Mouse (Mus musculus) fibroblast of lung, adult 2 months (primary cell): Measurements from ENCODE around the gene Ssb.
A peak's percentile ranks its signal among the peaks of the same experiment; 100 is the strongest.
"Not testable (repeated sequence)": the region's sequence is repeated elsewhere in the genome, so short reads cannot be mapped to it uniquely, and the experiment has no call there.

Experiments used
- DNase-seq: peaks from one replicate; pipeline ENCODE4 v3.0.0-alpha.2; 2011; ENCODE audit warnings: low read depth

Gene Ssb

DNA sequence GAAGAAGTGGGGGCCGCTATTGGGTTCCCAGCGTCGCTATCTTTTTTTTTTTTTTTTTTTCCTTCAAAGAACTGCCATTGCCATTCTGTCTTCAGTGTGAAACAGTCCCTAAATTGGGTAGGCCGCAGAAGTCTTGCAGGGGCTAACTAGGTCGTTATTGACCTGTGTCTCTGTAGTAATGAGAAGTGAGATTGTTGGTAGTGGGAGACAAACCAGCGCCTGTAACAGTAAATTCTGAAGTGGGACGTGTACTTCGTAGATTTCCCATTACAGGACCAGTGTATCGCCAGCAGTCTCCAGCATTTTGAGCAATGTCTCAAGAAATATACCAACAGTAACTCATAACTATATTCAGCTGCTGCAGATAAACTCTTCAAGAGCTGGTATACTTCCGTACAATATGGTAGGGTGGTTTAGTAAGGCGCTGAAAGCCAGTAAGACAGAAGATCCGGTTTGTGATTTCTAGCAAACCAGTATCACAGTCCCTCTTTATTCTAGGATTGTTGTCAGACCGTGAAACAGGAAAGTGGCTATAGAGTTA is 825 bp downstream of the Ssb start:
- DNase-seq, result no peak

GRCm38 (mm10) chr2:69883990-69884391 is 22.6 kb downstream of the Ssb start:
- DNase-seq, result no peak

- no peak for DNase-seq
Measured at GRCm38 (mm10) chr2:69884581-69884980, 23.2 kb downstream of the Ssb start.

DNA sequence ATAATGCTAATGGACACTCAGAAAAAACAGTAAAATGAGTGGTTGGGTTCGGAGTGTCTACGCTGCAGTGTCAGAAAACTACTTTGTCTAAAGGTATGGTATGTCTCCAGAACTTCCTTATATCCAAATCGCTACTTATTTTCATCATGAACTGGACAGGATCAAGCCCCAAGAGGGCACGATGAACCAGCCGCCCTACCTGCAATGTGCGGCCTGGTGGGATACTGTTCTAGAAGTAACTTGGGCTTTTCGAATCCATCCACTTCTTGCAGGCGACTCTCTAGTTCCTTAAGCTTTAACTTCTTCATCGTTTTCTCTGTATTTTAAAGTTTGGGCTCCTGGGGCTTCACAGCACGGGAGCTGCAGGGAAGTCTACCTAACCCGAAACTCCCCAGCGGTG is 23.7 kb downstream of the Ssb start:
- no peak for DNase-seq

GRCm38 (mm10) chr2:69885451-69886305 is 24.3 kb downstream of the Ssb start, which contains the start of gene Mettl5:
TSS of gene Mettl5 (minus strand) at chr2:69885615.
- peak; percentile 58 for DNase-seq

GRCm38 (mm10) chr2:69888957-69889356 is 27.6 kb downstream of the Ssb start:
- no peak for DNase-seq

- no peak for DNase-seq
Measured at GRCm38 (mm10) chr2:69890843-69891242, 29.5 kb downstream of the Ssb start.

DNA sequence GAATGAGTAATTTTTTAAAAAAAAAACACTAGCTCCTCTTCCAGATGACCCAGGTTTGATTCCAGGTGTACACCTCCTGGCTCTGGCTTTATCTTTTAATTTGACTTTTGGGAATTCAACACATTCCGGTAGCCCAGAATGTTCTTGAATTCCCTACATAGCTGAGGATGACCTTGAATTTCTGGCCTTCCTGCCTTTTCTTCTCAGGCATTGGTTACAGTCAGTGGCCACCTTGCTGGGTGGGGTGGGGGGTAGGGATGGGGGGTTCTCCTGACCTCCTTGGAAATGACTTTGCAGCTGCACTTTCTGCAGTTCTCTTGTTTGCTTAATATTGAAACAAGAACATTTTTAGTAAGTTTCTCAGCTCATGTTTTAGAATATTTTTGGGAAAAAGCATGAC is 31.8 kb downstream of the Ssb start:
- DNase-seq, result no peak

DNA sequence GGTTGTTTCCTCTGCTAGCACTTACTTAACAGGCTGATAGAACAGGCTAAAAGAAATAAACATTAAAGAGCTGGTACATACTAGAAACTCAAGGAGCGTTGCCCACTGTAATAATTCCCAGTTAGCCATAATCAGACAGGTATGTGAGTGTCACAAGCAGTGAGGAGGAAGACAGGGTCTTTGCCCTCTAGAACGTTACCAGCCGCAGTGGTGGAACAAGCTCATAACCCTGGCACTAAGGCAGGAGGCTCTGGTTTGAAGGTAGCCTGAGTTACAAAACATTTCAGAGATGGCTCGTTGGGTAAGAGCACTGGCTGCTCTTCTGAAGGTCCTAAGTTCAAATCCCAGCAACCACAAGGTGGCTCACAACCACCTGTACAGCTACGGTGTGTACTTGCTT is 32.5 kb downstream of the Ssb start:
- DNase-seq, result no peak

DNA sequence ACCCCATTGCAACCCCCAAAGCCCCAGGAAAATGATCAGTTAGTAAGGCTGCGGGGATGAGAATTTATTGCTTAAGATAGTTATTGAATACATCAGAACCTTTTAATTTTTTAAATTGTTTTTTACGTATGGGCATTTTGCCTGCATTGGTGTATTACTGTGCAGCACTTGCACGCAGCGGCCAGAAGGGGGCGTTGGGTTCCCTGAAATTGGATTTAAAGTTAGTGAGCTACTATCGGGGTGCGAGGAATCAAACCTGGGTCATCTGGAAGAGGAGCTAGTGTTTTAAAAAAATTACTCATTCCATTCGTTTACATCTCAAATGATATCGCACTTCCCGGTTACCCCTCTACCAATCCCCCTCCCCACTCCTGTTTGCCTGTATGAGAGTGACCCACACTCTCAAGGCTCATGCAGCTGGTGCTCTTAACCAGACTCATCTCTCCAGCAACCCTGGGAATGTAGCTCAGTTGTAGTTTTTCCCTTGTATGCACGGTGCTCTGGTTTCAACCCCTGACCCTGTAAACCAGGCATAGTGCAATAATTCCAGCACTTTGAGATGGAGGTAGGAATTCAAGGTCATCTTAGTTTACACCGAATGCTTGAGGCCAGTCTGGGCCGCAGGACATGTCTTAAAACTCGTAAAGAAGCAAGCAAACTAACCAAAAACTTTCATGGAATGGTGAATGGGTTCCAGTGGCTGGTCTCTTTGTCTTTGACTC is 34.3 kb downstream of the Ssb start:
- no peak for DNase-seq

- no peak for DNase-seq
Measured at GRCm38 (mm10) chr2:69896224-69896581, 34.8 kb downstream of the Ssb start.

- DNase-seq, result peak; percentile 74
Measured at GRCm38 (mm10) chr2:69897039-69897617, 35.8 kb downstream of the Ssb start, which contains the start of gene Ubr3. TSS of gene Ubr3 (plus strand) at chr2:69897246.

DNA sequence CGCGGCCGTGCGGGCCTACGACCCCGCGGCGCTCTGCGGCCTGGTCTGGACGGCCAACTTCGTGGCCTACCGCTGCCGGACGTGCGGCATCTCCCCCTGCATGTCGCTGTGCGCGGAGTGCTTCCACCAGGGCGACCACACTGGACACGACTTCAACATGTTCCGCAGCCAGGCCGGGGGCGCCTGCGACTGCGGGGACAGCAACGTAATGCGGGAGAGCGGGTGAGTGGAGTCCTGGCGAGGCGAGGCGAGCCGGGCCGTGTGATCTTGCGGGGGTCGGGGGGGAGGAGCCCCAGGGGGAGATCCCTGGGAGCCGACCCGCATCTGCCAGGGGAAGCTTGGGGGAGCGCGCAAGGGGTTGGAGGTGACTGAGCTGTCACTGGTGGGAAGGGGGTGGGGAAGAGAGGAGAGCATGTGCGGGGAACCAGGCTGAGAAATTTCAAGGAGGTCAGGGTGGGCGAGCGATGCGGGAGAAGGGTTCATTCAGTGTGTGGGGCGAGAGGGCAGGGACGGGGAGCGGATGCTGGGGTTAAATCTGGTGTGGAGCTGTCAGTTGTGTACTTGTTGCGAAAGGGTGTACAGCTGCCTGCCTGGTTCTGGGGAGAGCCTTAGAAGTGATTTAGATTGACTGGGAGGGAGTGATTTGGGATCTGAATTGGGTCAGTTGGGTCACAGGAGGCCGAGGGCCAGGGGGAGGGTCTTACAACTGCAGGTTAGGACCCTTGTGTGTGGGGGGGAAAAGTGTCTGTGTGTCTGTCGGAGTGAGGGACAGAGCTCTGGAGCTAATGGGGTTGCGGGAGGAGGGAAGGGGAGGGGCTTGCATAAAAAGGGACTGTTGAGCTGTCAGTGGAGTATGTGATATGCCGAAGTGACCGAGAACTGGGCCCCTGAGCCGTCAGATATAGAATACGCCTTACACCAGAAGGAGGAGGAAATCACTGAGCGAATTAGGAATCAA is 36.5 kb downstream of the Ssb start:
- no peak for DNase-seq

GRCm38 (mm10) chr2:69903541-69903940 is 42.2 kb downstream of the Ssb start:
- DNase-seq, result no peak

GRCm38 (mm10) chr2:69907394-69907793 is 46.0 kb downstream of the Ssb start:
- not testable (repeated sequence) for DNase-seq

DNA sequence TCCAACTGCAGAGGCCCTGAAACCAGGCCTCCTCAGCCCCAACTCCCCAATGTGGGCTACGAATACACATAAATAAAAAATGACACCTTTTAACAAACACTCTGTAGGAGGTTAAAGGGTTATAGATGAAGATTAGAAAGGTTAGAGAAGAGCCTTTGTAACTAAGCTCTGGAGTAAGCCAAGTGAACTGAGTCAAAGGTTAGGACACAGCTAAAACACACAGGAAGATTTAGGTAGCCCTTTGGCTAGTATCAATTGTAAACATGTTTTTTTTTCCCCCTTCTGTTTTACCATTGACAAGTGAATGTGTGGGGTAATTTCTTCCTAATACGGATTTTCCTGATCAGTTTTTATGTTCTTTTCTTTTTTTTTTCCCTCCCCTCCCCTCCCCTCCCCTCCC is 51.4 kb downstream of the Ssb start:
- no peak for DNase-seq

DNA sequence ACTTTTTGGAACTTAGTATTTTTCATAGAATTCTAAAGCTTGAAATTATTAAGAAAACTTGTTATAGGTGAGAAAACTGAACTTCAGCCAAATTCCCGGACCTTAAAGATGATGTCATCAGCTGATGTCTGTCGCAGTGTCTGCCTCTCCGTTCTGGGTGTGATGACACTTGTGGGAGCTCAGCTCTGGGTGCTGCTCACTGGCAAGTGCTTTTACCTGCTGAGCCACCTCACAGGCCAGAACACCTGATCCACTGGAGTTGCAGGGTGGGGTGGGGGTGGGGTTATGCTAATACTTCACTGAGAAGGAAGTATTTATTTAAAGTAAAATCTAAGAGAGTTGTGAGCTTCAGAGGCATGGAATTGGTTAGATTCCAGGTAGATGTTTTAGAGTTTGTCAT is 55.9 kb downstream of the Ssb start:
- no peak for DNase-seq
